ENCODE assay signal across 25 mouse cellular contexts in genomic region chr13:41105541-41105940, GRCm38 (mm10). TPM values are rescaled to one million over a fixed set of nuclear protein-coding genes. Genes with fewer than 3 reads are reported as not detected.
A peak's percentile ranks its signal among the peaks of the same experiment; 100 is the strongest.
DNase-seq lines count a peak whose midpoint lies in the region; ATAC-seq and TF ChIP-seq lines count a peak whose summit lies in the region.
"Had no signal": no experiment of that assay in that cellular context is flagged by ENCODE, and none has a peak within 500 bp of the region (broad histone marks: within the 10 kb centered on the region; RNA-seq: fewer than 3 reads in every experiment).

No protein-coding gene starts in this region.

- H3K79me2 ChIP-seq in CH12.LX (replicated peaks; ENCODE audit: control insufficient read depth, extremely low read depth, insufficient read depth, poor library complexity, severe bottlenecking): no peaks in the 10 kb centered on the region

- in situ Hi-C loops in CH12.LX (cut with MboI; ENCODE audit: low pct_ligation_motif_present, low pct_unique_long_range_greater_than_20kb, low sequenced_read_pairs): no loop called here

- H3K36me3 ChIP-seq in CH12.LX (replicated peaks in 1 of 2; ENCODE audit: control insufficient read depth in 1 of 2, insufficient read depth in 1 of 2, low read length in 1 of 2): peaks cover 0 to 47% of the 10 kb centered on the region in 2 experiments
- no peaks in the 10 kb centered on the region for H3K36me3 ChIP-seq in splenic B cell, adult 2 months (ENCODE audit: control insufficient read depth, insufficient read depth, low read length, poor library complexity, severe bottlenecking)
- no peaks in the 10 kb centered on the region for H3K36me3 ChIP-seq in hindbrain, embryonic 14.5 days (replicated peaks; ENCODE audit: control insufficient read depth, insufficient read depth)
- H3K36me3 ChIP-seq in kidney, embryonic 15.5 days: no peaks in the 10 kb centered on the region
- H3K36me3 ChIP-seq: embryonic facial prominence, embryonic 10.5 days; embryonic facial prominence, embryonic 12.5 days; forebrain, embryonic 12.5 days had no signal

- DNase-seq in A20 (ENCODE audit: low read depth, low spot score): peak; percentile 50
- peak; percentile 71 for DNase-seq in CH12.LX (ENCODE audit: extremely low read depth)
- DNase-seq in ZHBTc4 (ENCODE audit: low read depth, low spot score): peak; percentile 29
- peak; percentile 25 for DNase-seq in splenic B cell, adult 2 months (ENCODE audit: low read depth, low spot score)
- DNase-seq in hindbrain, embryonic 14.5 days (ENCODE audit: low spot score): no peak
- no peak for DNase-seq in adrenal gland, postnatal 36 days
- DNase-seq: adrenal gland, adult 2 months; adrenal gland, postnatal 10 days; adrenal gland, postnatal 25 days; cerebellum, adult 11-12 months; cerebellum, adult 2 months; cerebellum, adult 9-10 months; cerebellum, postnatal 10 days; cerebellum, postnatal 25 days had no signal

- no peaks in the 10 kb centered on the region for H3K27me3 ChIP-seq in CH12.LX (replicated peaks)
- no peaks in the 10 kb centered on the region for H3K27me3 ChIP-seq in splenic B cell, adult 2 months (ENCODE audit: control insufficient read depth, insufficient read depth, low read length, poor library complexity, severe bottlenecking)
- H3K27me3 ChIP-seq in hindbrain, embryonic 14.5 days (ENCODE audit: control insufficient read depth, insufficient read depth, low read length): no peaks in the 10 kb centered on the region
- peaks cover 2% of the 10 kb centered on the region; the same call in 1 of the 2 replicates for H3K27me3 ChIP-seq in kidney, embryonic 15.5 days

- no peak for ATAC-seq in hindbrain, embryonic 14.5 days (ENCODE audit: low FRiP score)
- ATAC-seq in kidney, embryonic 15.5 days (replicated peaks; ENCODE audit: low FRiP score): no peak
- ATAC-seq: CD4-positive, CD25-positive, alpha-beta regulatory T cell, adult 4 months; forebrain, embryonic 14.5 days; forebrain, embryonic 16.5 days had no signal

- no peak overlapping the region for H3K4me3 ChIP-seq in CH12.LX (replicated peaks in 1 of 3; ENCODE audit: low read depth in 2 of 3, low read length in 2 of 3, poor library complexity in 1 of 3)
- no peak overlapping the region for H3K4me3 ChIP-seq in hindbrain, embryonic 14.5 days (replicated peaks; ENCODE audit: low read length)
- no peak overlapping the region for H3K4me3 ChIP-seq in kidney, embryonic 15.5 days (replicated peaks)
- H3K4me3 ChIP-seq: embryonic facial prominence, embryonic 10.5 days; embryonic facial prominence, embryonic 12.5 days; forebrain, embryonic 12.5 days had no signal

- dilution Hi-C loops in CH12.LX (cut with MboI; ENCODE audit: extremely low pct_ligation_motif_present, extremely low pct_unique_long_range_greater_than_20kb, low sequenced_read_pairs): no loop called here

- TF ChIP-seq RAD21 in CH12.LX (IDR thresholded peaks at IDR 0.05; ENCODE audit: low read depth, low read length): no peak

- H3K4me2 ChIP-seq in CH12.LX (ENCODE audit: insufficient read depth, low read depth, poor library complexity, severe bottlenecking): no peak overlapping the region
- H3K4me2 ChIP-seq in hindbrain, embryonic 14.5 days (replicated peaks): no peak overlapping the region
- no peak overlapping the region for H3K4me2 ChIP-seq in kidney, embryonic 15.5 days
- H3K4me2 ChIP-seq: embryonic facial prominence, embryonic 12.5 days; forebrain, embryonic 12.5 days had no signal

- peaks cover 3 to 56% of the 10 kb centered on the region in 2 experiments; a peak in 3 of 4 replicates for H3K4me1 ChIP-seq in CH12.LX (ENCODE audit: control insufficient read depth in 1 of 2, insufficient read depth in 2 of 2)
- H3K4me1 ChIP-seq in hindbrain, embryonic 14.5 days (replicated peaks; ENCODE audit: control insufficient read depth, insufficient read depth, low read length): no peaks in the 10 kb centered on the region
- no peaks in the 10 kb centered on the region for H3K4me1 ChIP-seq in kidney, embryonic 15.5 days
- H3K4me1 ChIP-seq: embryonic facial prominence, embryonic 10.5 days; embryonic facial prominence, embryonic 12.5 days; forebrain, embryonic 12.5 days had no signal

- peaks cover 3% of the 10 kb centered on the region for H3K9me3 ChIP-seq in CH12.LX (replicated peaks; ENCODE audit: low read length)
- no peaks in the 10 kb centered on the region for H3K9me3 ChIP-seq in hindbrain, embryonic 14.5 days (ENCODE audit: control insufficient read depth, low read length)
- H3K9me3 ChIP-seq in kidney, embryonic 15.5 days (replicated peaks): no peaks in the 10 kb centered on the region
- H3K9me3 ChIP-seq: embryonic facial prominence, embryonic 10.5 days; embryonic facial prominence, embryonic 12.5 days; forebrain, embryonic 12.5 days had no signal

- no peak for TF ChIP-seq CTCF in CH12.LX (conservative IDR thresholded peaks at IDR 0.05 in 1 of 2, IDR thresholded peaks at IDR 0.05 in 1 of 2; ENCODE audit: low read depth in 2 of 2, low read length in 2 of 2)

- no peak overlapping the region for H3K27ac ChIP-seq in CH12.LX (ENCODE audit: insufficient read depth, low read depth)
- H3K27ac ChIP-seq in hindbrain, embryonic 14.5 days: no peak overlapping the region
- no peak overlapping the region for H3K27ac ChIP-seq in kidney, embryonic 15.5 days
- H3K27ac ChIP-seq: embryonic facial prominence, embryonic 10.5 days; embryonic facial prominence, embryonic 12.5 days; forebrain, embryonic 12.5 days had no signal

- WGBS in hindbrain, embryonic 14.5 days: 97% methylated on average over 13 of the region's 13 CpGs
- WGBS in kidney, embryonic 15.5 days: 90% methylated on average over 13 of the region's 13 CpGs

- H3K9ac ChIP-seq in CH12.LX (ENCODE audit: insufficient read depth, low read depth): no peak overlapping the region
- H3K9ac ChIP-seq in hindbrain, embryonic 14.5 days: no peak overlapping the region
- no peak overlapping the region for H3K9ac ChIP-seq in kidney, embryonic 15.5 days
- H3K9ac ChIP-seq: embryonic facial prominence, embryonic 12.5 days; forebrain, embryonic 12.5 days had no signal

- TF ChIP-seq EP300 in CH12.LX (IDR thresholded peaks at IDR 0.05; ENCODE audit: low read length): no peak

- TF ChIP-seq POLR2A in CH12.LX (IDR thresholded peaks at IDR 0.05; ENCODE audit: low read depth, low read length): no peak

TF ChIP-seq in CH12.LX, 34 proteins besides CTCF, POLR2A, EP300 and RAD21:
- 0 out of 2 replicates have a peak, but pooled peaks have one; percentile 18 for TF ChIP-seq ELF1 (IDR thresholded peaks at IDR 0.05; ENCODE audit: low read depth, low read length)
- TF ChIP-seq BHLHE40 (IDR thresholded peaks at IDR 0.05; ENCODE audit: low read depth, low read length): 0 out of 2 replicates have a peak, but pooled peaks have one; percentile 19
- no peak for TF ChIP-seq E2F4 (IDR thresholded peaks at IDR 0.05; ENCODE audit: insufficient replicate concordance, low read depth, low read length)
- TF ChIP-seq NRF1 (IDR thresholded peaks at IDR 0.05; ENCODE audit: low read depth, low read length): peak; percentile 83
- 0 out of 2 replicates have a peak, but pooled peaks have one; percentile 34 for TF ChIP-seq TCF12 (IDR thresholded peaks at IDR 0.05; ENCODE audit: low read depth, low read length)

RNA-seq across cellular contexts. Expression of gene Gcm2, which starts 5.3 kb away (rescaled TPM):
- 1.4 and 2.4 TPM in 2 replicates for total RNA-seq in CH12.LX (2012; rRNA removed)
- 8.0 and 8.7 TPM in 2 replicates for total RNA-seq in CH12.LX (2014; rRNA removed)
- polyA plus RNA-seq in CH12.LX (2012; ENCODE audit: insufficient read length, low read depth): 7.2 and 9.0 TPM in 2 replicates
- not detected in 2 replicates for polyA plus RNA-seq in hindbrain, embryonic 14.5 days (2014; fragmentation: Nextera tagmentation; extraction: Ambion mirVana)
- polyA plus RNA-seq in kidney, embryonic 15.5 days (2015; fragmentation: Nextera tagmentation; extraction: Ambion mirVana): not detected in 2 replicates
- not detected for total RNA-seq in adrenal gland, postnatal 36 days (2021)
- total RNA-seq: adrenal gland, adult 2 months; adrenal gland, postnatal 10 days; adrenal gland, postnatal 25 days; MEL had no signal
- polyA plus RNA-seq: adrenal gland, adult 2 months; C2C12; cerebellum, adult 2 months; cortical plate, adult 2 months; forebrain, embryonic 12.5 days; forebrain, embryonic 14.5 days; forebrain, embryonic 16.5 days; frontal cortex, adult 2 months had no signal

RNA-seq across cellular contexts. Expression of gene Sycp2l, which starts 8.6 kb away (rescaled TPM):
- 0.21 TPM in 1 of 2 replicates, not detected in the other for total RNA-seq in CH12.LX (2012; rRNA removed)
- total RNA-seq in CH12.LX (2014; rRNA removed): 0.36 and 1.0 TPM in 2 replicates
- polyA plus RNA-seq in CH12.LX (2012; ENCODE audit: insufficient read length, low read depth): 1.3 and 1.9 TPM in 2 replicates
- polyA plus RNA-seq in hindbrain, embryonic 14.5 days (2014; fragmentation: Nextera tagmentation; extraction: Ambion mirVana): not detected in 2 replicates
- not detected in 2 replicates for polyA plus RNA-seq in kidney, embryonic 15.5 days (2015; fragmentation: Nextera tagmentation; extraction: Ambion mirVana)
- not detected for total RNA-seq in adrenal gland, postnatal 36 days (2021)
- total RNA-seq: adrenal gland, adult 2 months; adrenal gland, postnatal 10 days; adrenal gland, postnatal 25 days; MEL had no signal
- polyA plus RNA-seq: adrenal gland, adult 2 months; C2C12; CD4-positive, CD25-positive, alpha-beta regulatory T cell, adult 4 months; forebrain, embryonic 12.5 days; forebrain, embryonic 16.5 days had no signal

RNA-seq across cellular contexts. Expression of gene Mak, which starts 26.0 kb away (rescaled TPM):
- total RNA-seq in CH12.LX (2012; rRNA removed) (not detected in 2 replicates), CH12.LX (2014; rRNA removed) (not detected in 2 replicates)
- not detected in 2 replicates for polyA plus RNA-seq in CH12.LX (2012; ENCODE audit: insufficient read length, low read depth)
- polyA plus RNA-seq in hindbrain, embryonic 14.5 days (2014; fragmentation: Nextera tagmentation; extraction: Ambion mirVana): 2.6 and 2.7 TPM in 2 replicates
- polyA plus RNA-seq in kidney, embryonic 15.5 days (2015; fragmentation: Nextera tagmentation; extraction: Ambion mirVana): 0.75 and 0.85 TPM in 2 replicates
- total RNA-seq in adrenal gland, postnatal 36 days (2021): not detected
- total RNA-seq: adrenal gland, postnatal 25 days; MEL had no signal
- polyA plus RNA-seq: C2C12 had no signal

Comparison
In these comparisons a context has a peak if more than half of its experiments do, and no peak if none do; other contexts are left out.
1. DNase-seq: peak in A20 (single experiment), CH12.LX (single experiment), ZHBTc4 (single experiment) and splenic B cell, adult 2 months (single experiment); none in hindbrain, embryonic 14.5 days (single experiment) and adrenal gland, postnatal 36 days (0 of 2).